Mouse (Mus musculus): ENCODE results near the gene Gmppa.

The Gmppa gene

DNA sequence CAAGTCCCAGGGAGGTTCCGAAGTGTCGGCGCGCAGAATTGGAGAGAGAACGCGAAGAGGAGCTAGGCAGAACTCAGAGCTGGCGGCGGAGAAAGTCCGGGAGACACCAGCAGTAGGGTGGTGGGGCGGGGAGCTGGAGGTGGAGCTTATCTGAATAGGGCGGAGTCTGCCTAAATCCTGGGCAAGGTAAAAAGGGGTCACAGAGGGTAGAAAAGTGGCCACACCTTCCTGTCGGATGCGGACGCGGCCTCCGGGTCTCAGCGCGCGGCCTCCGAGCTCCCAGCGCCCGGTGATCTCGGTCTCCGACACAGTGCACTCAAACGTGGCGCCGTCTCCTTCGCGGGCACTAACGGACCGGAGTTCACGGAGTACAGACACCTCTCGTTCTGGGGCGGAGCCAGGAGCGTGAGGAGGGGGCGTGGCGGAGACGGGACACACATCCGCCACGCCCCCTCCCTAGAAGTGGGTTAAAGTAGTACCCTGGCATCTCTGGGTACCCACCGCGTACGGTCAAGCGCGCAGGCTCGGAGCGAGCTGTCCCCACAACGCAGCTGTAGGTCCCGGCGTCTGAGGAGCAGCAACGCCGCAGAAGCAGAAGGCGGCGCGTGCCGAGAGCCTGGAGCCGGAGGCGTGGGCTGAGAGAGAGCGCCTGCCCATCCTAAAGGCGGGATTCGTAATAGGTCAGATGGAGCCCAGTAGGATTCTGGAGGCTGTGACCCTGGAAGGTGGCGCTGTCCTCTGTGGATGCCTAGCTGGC lies 51.9 kb downstream of the Gmppa start:
- DNase-seq (ENCODE audit: low read depth, low spot score): no peak

DNA sequence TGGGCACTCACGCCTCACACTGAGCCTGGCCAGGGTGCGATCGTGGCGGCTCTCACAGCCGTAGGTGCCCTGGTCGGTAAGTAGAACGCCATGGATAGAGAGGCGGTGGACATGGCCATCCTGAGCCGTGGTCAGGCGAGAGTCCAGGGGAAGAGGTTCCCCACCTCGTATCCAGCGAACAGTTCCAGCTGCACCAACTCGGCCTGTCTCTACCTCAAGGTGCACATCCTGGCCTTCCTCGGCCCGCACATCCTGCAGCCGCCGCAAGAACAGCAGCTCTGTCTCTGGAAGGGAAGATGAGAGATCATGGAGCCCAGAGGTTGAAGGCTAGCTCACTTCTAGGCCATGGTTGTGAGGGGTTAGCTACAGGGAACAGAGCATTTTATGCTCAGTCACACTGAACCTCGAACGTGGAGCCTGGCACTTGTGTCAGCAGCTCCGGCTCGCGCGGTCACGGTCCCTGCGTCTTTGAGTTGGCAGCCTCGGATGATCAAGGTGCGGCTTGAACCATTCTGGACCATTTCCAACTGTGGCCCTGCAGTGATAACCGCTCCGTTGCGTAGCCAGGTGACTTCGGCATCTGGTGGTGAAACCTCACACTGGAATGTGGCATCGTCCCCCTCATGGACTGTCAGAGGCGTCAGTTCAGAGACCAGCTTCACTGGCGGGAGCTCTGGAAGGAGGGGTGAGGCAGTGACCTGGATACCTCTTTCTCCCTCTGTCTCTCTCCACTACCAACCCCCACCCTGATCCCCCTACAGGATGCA lies 55.2 kb downstream of the Gmppa start:
- DNase-seq (ENCODE audit: low read depth, low spot score): no peak

DNA sequence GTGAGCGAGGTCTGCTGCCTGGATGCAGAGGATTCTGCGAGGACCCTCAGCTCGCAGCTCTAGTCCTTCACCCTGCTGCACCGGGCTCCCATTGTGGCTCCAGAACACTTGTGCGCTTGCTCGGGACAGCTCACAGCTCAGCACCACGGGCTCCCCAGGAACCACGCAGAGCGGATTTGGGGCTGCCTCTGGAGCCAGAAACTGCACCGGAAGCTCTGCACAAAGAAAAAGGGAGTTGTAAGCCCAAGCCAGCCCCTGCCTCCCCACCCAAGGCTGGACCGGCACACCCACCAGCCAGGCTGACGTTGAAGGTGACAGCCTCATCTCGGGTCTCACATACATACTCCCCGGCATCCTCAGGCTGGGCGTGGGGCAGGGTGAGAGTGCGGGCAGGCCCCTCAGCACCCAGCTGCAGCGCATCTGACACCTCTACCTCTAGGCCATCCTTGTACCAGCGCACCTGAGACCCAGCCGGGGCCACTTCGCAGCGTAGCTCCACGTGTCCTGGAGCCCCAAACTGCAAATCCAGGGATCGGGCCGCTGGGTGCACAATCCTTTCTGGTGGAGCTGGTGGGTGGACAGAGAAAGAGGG lies 56.9 kb downstream of the Gmppa start:
- DNase-seq (ENCODE audit: low read depth, low spot score): no peak

Measured in WW6 (cell line).